Mouse (Mus musculus) ovary, adult 10 weeks (tissue): Measurements from ENCODE around the gene Dnajc6. TPM values are rescaled to one million over a fixed set of nuclear protein-coding genes. Genes with fewer than 3 reads are reported as not detected.

Experiments used
- polyA plus RNA-seq: library from polyadenylated mRNA; stranded (reverse); fragments of 350-450 nt; fragmentation: Illumina TruSeq; extraction: RNeasy Lipid Tissue Mini Kit (QIAGEN cat#74804); gene quantifications from one replicate; pipeline ENCODE4 v1.2.3, GENCODE M21; 2014

The Dnajc6 gene
- polyA plus RNA-seq = 3.7 TPM

DNA sequence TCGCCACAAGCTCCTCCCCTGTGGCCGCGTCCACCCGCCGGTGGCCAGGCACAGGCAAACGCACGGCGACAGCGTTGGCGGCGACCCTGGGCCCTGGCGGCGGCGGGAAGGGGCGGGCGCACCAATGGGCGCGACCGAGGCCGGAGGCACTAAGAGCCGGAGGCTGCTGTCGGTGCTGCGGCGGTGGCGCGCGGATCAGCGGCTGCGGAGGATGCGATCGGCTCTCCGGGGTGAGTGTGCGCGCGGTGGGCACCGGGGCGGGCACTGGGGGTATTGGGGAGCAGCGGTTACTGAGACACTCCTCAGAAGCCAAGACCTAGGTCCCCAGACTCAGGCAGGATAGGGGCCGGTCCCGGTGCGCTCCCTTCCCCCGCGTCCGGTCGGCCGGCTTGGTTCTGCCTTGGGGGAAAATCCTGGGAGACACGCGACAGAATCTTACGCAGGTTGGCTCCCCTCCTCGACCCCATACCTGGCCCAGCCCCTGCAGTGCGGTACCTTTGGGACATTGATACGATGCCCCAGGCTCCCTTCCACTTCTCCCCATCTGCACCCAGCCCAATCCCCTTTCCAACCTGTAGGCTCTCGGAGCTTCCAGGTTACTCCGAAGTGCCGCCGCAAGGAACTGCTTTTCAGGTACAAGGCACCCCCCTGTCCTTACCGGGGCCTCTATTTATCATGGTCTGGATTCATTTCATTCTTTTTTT is at the start of gene Dnajc6:
Gene Dnajc6, plus strand, starts transcription at position 115 of the 704 bp plus-strand sequence.

DNA sequence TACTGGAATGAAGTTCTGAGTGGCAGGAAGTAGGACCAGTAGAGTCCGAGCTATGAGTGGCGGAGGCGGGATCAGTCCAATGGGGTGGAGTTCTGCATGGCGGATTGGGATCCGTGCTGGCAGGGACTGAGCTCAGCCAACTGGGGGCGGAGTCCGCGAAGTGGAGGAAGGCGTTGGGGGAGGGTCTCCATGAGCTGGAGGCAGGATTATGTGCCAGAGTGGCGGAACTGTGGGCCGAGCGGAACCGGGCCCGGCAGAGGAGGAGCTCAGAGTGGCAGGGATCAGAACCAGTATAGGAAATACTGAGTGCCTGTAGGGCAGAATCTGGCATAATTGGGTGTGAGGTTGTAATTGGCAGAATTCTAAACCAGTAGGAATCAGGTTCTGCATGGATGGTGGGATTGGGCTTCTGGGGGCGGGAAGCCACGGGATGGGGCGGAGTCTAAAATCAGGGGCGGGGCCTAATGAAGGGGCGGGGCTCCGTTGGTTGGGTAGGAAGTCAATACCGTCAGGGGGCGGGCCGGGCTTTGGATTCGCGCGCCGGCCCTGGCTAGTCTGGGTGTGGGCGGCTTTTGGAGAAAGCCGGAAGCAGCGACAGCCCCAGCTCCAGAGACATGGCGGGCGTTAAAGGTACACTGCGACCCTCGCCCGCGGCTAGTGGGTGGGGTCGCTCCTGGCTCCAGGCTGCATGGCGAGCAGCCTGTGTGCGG is 150.9 kb downstream of the Dnajc6 start, which contains the start of gene Leprot:
Gene Leprot, plus strand, starts transcription at position 523 of the 710 bp plus-strand sequence.

Other genes starting within 250 kb of the Dnajc6 start
- gene Jak1, start 231.4 kb upstream of the Dnajc6 start, polyA plus RNA-seq = 546 TPM
- gene Ak4, start 77.4 kb upstream of the Dnajc6 start, polyA plus RNA-seq = 13.9 TPM
- 101 TPM for gene Leprot, start 151.1 kb downstream of the Dnajc6 start, polyA plus RNA-seq
- gene Lepr, start 220.8 kb downstream of the Dnajc6 start, polyA plus RNA-seq = 72.3 TPM